Mouse (Mus musculus) urinary bladder, adult 2 months (tissue): ENCODE measurements around the gene Ank. TPM values are rescaled to one million over a fixed set of nuclear protein-coding genes. Genes with fewer than 3 reads are reported as not detected.
"Not testable (repeated sequence)": the region's sequence is repeated elsewhere in the genome, so short reads cannot be mapped to it uniquely, and the experiment has no call there.

Source experiments
- DNase-seq: peaks from one replicate; pipeline ENCODE4 v3.0.0; 2022; ENCODE audit warnings: low spot score
- polyA plus RNA-seq: library from polyadenylated mRNA; depleted of rRNA; stranded (reverse); fragments of >200 nt; gene quantifications from 2 replicates; pipeline ENCODE4 v1.2.3, GENCODE M21; 2012

Ank gene
- polyA plus RNA-seq, 1 experiment = 53.4 TPM

DNA sequence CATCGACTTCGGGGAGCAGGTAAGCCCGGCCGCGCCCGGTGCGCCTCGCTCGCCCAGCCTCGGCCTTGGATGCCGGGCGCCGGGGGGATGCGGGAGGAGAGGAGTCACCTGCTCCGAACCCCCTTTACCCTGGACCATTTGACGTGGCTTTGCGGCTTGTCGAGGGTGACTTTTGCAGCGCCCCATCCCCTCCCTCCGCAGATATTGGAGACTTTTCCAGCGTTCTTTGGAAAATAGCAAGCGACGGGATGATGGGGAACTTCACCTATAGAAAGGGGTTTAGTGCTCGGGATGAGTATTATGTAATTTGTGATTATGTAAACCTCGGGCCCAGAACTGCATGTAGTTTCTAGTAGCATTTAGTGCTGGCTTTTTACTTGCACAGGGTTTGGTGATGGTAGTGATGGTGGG, 609 bp downstream of the Ank start:
- no peak for DNase-seq

- no peak for DNase-seq
Observed at GRCm38 (mm10) chr15:27467641-27468040, 1.2 kb downstream of the Ank start.

GRCm38 (mm10) chr15:27468822-27469488, 2.5 kb downstream of the Ank start:
- no peak for DNase-seq

DNA sequence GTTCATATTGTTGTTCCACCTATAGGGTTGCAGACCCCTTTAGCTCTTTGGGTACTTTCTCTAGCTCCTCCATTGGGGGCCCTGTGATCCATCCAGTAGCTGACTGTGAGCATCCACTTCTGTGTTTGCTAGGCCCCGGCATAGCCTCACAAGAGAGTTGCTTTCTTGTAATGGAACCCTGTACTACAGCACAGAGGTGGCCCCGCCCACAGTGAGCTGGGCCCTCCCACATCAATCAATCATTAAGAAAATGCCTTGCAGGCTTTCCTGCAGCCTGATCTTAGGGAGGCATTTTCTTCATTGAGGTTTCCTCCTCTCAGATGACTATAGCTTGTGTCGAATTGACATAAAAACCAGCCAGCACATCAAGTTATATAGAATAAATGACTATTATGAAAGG, 3.9 kb downstream of the Ank start:
- not testable (repeated sequence) for DNase-seq

- DNase-seq = no peak
Observed at GRCm38 (mm10) chr15:27472315-27472714, 5.8 kb downstream of the Ank start.

- DNase-seq = no peak
Observed at GRCm38 (mm10) chr15:27475988-27476387, 9.5 kb downstream of the Ank start.

DNA sequence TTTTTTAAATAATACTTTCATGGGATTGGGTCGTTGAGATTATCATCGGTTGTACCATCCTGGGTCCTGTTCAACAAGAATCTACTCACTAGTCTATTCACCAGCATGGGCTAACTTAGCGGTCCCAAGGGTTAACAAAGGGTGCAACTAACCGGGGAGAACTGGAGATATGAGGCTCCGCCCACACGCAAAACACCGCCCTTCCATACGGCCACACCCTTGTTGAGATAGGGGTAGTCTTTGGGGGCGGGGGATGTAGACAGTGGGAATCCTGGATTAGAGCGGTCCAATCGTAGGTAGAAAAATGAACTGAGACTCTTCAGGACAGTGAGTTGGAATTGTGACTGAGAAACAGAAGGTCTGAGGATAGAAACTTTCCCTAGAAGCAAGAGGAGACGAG, 10.2 kb downstream of the Ank start:
- no peak for DNase-seq

DNA sequence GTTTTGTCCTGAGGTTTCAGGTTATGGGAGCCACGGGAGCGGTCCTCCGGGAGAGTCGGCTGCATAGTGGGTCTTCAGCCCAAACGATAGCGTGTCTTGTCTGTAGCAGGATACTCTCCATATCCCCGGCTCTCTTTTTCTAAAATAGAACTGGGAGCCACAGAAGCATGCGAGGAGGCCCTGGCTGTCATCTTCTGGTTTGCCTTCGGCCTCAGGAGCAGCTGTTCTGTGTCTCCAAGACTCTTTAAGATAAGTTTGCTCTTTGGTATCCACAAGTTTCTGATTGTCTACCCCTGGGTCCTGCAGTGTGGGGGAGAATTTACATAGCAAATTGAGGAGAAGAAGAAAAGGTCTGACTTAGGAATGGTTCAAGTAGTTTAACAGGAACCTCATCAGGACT, 10.7 kb downstream of the Ank start:
- DNase-seq = no peak

DNA sequence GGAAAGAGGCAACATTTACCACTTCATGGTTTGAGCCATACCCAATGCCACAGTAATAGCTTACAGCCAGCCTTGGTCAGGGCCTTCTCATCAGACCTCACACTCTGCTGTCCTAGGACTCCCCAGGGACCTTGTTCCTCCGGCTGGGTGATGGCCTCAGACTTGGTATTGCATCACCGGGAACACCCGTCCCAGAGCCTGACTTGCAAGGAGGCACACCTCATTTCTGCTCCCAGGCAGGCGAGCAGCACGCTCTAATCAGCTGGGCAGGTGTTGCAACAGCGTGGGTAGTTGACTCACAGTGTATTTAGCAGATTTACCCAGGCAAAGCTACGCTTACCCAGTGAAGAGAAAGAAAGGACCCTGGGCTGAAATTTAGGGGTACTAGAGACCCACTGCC, 11.2 kb downstream of the Ank start:
- no peak for DNase-seq

GRCm38 (mm10) chr15:27480333-27481015, 14.0 kb downstream of the Ank start:
- DNase-seq = no peak

- DNase-seq = no peak
Observed at GRCm38 (mm10) chr15:27481956-27482355, 15.5 kb downstream of the Ank start.

DNA sequence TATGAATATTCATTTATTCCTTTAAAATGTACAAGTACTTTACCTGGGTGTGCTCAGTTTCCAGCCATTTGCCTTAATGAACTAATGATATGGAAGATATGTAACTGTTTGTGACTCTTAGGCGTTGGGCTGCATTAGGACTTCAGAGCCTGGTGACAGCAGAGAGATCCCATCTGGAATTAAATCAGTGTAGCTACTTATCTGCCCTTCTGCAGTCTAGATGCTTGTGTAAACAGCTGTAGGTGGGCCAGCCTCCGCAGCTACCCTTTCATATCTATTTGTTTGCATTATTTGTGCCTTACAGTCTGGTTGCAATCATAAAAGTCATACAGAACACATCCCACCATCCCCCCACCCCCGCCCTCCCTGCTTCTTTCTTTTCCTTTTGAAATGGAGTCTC, 16.7 kb downstream of the Ank start:
- DNase-seq = no peak

- DNase-seq = no peak
Observed at GRCm38 (mm10) chr15:27485567-27486278, 19.2 kb downstream of the Ank start.

- no peak for DNase-seq
Observed at GRCm38 (mm10) chr15:27486279-27486618, 19.8 kb downstream of the Ank start.

DNA sequence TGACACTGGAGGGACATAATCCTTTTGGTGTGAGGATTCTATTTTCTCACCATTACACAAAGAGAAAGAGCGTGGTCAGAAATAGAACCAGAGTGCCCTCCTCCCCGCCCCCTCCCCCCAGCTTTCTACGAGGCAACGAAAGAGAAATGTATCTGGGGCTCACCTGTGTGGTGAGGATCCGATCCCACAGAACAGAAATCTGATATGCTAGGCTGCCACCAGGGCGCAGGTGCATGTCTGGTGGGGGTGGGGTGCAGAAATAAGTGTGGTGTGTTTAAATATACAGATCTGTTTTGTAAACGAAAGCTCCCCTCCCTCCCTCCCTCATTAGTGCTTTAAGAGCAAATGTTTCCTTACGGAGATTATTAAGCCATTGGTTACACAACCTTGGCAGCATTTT, 20.6 kb downstream of the Ank start:
- no peak for DNase-seq

DNA sequence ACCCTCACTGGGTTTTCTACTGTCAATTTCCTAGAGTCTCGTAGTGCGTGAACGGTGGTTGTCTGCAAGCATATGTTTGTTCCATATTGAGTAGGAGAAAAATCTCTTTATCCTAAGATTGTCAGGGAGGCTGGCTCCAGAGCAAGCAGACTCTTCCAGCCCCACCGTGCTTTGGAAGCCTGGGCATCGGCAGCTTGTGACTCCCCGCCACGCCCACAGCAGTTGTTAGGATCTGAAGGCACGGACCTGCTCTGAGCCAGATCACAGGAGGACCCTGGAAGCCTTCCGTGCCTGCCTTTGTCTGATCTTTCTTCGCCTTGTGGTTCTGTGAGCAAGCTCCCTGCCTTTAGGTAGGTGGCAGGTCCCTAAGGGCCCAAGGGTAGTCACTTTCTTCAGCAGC, 21.6 kb downstream of the Ank start:
- no peak for DNase-seq

- no peak for DNase-seq
Observed at GRCm38 (mm10) chr15:27490676-27491075, 24.2 kb downstream of the Ank start.

DNA sequence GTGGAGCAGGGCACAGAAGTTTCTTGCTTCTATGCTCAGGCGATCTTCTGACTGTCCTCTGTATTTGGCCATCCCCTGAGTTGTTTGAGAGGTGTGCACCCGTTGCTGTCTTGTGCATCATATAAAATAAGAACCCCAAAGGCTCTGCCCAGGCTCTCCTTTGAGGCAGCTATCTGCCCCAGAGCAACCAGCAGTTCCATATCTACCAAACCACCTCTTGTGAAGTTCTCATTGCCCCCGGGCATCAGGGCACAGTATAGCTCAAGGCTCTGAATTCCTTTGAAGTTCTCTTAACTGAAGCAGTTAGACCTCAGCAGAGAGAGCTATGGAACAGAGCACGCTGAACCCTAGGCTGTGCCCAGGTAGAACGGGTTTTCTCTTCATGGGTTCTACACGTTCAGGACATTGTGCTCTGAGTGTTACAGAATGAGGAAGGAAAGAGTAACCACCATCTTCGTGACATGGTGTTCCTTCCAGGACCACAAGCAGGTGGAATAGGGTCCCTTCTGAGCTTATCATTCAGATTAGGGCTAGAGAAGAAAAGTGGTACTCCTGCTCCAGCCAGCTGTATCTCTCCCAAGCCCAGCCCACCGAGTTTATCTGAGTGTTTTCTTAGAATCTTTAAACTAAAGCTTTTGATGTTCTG, 25.1 kb downstream of the Ank start:
- no peak for DNase-seq

- DNase-seq = no peak
Observed at GRCm38 (mm10) chr15:27492156-27492555, 25.7 kb downstream of the Ank start.

DNA sequence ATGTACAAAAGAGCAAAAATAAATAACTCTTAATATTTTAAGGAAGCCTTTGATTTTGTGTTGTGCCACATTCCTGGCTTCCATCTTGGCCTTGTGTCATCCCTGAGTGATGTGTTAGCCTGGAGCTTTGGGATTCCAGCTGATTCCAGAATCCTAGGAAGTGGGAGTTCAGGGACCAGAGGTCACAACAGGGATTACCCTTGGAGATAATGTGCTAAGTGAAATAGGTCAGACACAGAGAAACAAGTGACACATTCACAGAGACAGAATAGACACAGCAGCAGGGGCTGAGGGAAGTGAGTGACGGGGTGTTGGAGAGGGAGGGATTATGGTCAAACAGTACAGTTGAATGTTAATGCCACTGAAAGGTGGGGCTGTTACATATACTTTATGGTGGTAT, 26.3 kb downstream of the Ank start:
- DNase-seq = no peak

- no peak for DNase-seq
Observed at GRCm38 (mm10) chr15:27493516-27493915, 27.0 kb downstream of the Ank start.

DNA sequence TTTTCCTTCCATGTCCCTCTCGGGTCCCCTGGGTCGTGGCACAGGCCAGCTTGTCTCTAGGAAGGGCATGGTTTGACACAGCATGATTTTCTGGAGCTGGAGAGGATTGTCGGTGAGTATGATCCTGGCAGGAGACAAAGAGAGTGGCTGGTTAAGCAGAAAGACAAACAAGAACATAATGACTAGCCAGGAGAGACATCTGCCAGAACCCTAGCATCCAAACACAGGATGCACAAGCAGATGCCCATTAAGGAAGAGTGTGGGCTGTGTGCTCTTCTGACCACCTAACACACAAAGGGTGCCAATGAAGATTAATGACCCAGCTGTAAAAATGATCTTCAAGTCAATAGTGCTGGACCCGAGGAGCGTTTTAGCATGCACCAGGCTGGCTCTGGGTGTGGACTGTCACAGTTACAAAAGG, 29.5 kb downstream of the Ank start:
- DNase-seq = no peak
